Mouse (Mus musculus): ENCODE results near the gene Vgll4. TPM values are rescaled to one million over a fixed set of nuclear protein-coding genes. Genes with fewer than 3 reads are reported as not detected.
A peak's percentile ranks its signal among the peaks of the same experiment; 100 is the strongest.

Vgll4 gene
- polyA plus RNA-seq, 2 experiments: 70.1 to 103 TPM

DNA sequence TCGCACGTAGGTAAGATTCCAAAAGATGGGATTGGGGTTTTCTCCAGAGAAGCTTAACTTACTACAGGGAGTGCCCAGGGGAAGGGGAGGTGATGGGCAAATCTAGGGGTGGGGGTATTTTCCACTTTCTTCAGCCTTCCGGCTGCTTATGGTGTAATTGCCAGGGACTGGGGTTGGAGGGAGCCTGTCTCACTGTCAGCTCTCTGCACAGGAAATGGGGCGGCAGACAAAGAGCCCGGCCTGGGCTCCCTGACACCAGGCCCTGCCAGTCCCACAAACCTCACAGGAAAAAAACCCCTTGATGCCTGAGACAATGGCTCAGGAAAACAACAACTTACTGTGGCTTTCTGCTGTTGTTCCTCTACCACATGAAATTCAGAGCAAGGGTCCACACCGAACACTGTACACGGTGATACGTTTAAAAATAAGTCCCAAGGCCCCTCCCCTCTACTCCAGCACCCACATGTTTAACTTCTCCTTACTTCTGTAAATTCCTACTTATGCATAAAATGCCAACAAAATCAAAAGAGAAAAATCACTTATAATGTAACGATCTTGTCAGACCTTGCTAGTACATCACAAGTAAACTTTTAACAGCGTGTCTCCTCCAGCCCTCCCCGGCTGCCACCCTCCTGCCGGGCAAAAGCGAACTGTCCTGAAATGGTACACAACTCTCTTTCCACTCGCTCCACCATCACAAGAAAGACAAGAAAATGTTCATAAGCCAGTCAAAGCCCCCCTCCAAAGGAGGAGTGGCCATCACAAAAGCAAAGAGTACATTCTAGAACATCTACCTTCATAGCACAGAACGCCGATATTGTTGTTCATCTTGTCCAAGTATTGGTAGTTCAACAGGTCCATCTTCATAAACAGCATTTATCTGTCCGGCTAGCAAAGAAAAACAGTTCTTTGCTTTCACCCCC is 49.0 kb downstream of the Vgll4 start:
- no peaks in the 10 kb centered on the region for H3K9me3 ChIP-seq (ENCODE audit: control insufficient read depth, low read length)
- H3K9ac ChIP-seq (ENCODE audit: low read depth, low read length, severe bottlenecking): peak overlapping the region; percentile 81
- ATAC-seq (ENCODE audit: low FRiP score, low read depth): no peak
- H3K4me1 ChIP-seq (ENCODE audit: control insufficient read depth, insufficient read depth, low read length): peaks cover 38% of the 10 kb centered on the region
- peaks cover 4% of the 10 kb centered on the region for H3K36me3 ChIP-seq (ENCODE audit: control insufficient read depth, insufficient read depth, low read length)
- no peak for TF ChIP-seq POLR2A (IDR thresholded peaks at IDR 0.05; ENCODE audit: borderline replicate concordance, extremely low read depth, insufficient read depth, insufficient read length)
- peak overlapping the region; percentile 85 for H3K27ac ChIP-seq (replicated peaks; ENCODE audit: low read depth, low read length)
- peak overlapping the region; percentile 56 for H3K4me3 ChIP-seq (replicated peaks; ENCODE audit: low read length)
- DNase-seq (ENCODE audit: low spot score): peak; percentile 60
- H3K4me2 ChIP-seq (replicated peaks; ENCODE audit: low read depth, low read length, severe bottlenecking): peak overlapping the region; percentile 88
- 1% methylated on average over 17 of the region's 17 CpGs for WGBS
- H3K27me3 ChIP-seq (ENCODE audit: control insufficient read depth, insufficient read depth, low read length): no peaks in the 10 kb centered on the region

DNA sequence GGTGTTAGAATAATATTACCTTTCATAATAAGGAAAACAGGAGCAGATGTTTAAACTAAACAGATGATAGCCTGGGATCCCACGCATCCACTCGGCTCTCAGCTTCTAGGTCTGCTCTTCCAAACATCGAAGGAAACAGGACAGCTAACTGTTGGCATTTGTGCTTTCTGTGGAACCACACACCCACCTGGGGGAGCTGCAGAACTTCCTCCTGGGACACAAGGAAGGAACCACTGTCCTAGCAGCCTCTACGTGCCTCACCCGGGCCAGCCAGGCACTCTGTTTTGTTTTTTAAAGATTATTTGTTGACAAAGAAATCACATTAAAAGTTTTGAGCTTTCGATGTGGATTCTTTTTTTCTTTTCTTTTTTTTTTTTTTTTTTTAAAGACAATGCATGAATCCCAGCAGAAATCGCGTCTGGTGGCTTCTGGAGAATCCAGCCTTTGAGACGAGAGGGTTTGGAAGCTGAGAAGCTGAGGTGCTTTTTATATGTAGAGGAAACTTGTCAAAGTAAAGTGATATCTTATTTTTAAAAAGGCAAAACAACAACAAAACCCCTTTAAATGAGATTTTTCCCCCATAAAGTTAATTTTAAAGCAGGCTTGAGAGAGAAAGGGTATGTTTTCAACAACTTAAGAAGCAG is 50.0 kb downstream of the Vgll4 start:
- Histone ChIP-seq H3K9ac (ENCODE audit: low read depth, low read length, severe bottlenecking) (peak overlapping the region; percentile 81), H3K9me3 (ENCODE audit: control insufficient read depth, low read length) (no peaks in the 10 kb centered on the region), H3K4me3 (replicated peaks; ENCODE audit: low read length) (peak overlapping the region; percentile 56), H3K27me3 (ENCODE audit: control insufficient read depth, insufficient read depth, low read length) (no peaks in the 10 kb centered on the region), H3K27ac (replicated peaks; ENCODE audit: low read depth, low read length) (peak overlapping the region; percentile 85), H3K4me2 (replicated peaks; ENCODE audit: low read depth, low read length, severe bottlenecking) (peak overlapping the region; percentile 88), H3K4me1 (ENCODE audit: control insufficient read depth, insufficient read depth, low read length) (peaks cover 48% of the 10 kb centered on the region), H3K36me3 (ENCODE audit: control insufficient read depth, insufficient read depth, low read length) (peaks cover 4% of the 10 kb centered on the region)
- DNase-seq (ENCODE audit: low spot score) (no peak), ATAC-seq (ENCODE audit: low FRiP score, low read depth) (no peak)
- TF ChIP-seq POLR2A (IDR thresholded peaks at IDR 0.05; ENCODE audit: borderline replicate concordance, extremely low read depth, insufficient read depth, insufficient read length): no peak
- 6% methylated on average over 9 of the region's 9 CpGs for WGBS

DNA sequence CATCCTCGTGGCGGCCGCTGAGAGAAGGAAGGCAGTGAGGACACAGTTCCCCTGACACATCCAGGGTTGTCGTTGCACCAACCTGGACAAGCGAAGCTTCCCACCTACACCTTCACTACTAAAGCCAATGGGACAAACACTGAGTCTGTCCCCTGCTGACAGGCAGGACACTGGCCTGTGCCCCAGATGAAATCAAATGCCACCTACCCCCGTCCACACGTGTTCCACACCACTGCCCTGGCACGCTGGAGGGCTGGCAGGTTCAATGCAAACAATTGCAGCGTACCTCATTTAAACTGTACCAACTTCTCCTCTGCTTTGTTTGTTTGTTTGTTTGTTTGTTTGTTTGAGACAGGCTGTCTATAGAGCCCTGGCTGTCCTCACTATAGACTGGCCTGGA is 50.8 kb downstream of the Vgll4 start:
- ATAC-seq (ENCODE audit: low FRiP score, low read depth) (no peak), DNase-seq (ENCODE audit: low spot score) (no peak)
- Histone ChIP-seq H3K9me3 (ENCODE audit: control insufficient read depth, low read length) (no peaks in the 10 kb centered on the region), H3K9ac (ENCODE audit: low read depth, low read length, severe bottlenecking) (peak overlapping the region; percentile 81; the same call in 1 of the 2 replicates), H3K4me2 (replicated peaks; ENCODE audit: low read depth, low read length, severe bottlenecking) (peak overlapping the region; percentile 88), H3K27ac (replicated peaks; ENCODE audit: low read depth, low read length) (no peak overlapping the region; the same call in 1 of the 2 replicates), H3K27me3 (ENCODE audit: control insufficient read depth, insufficient read depth, low read length) (no peaks in the 10 kb centered on the region), H3K4me3 (replicated peaks; ENCODE audit: low read length) (peak overlapping the region; percentile 56), H3K4me1 (ENCODE audit: control insufficient read depth, insufficient read depth, low read length) (peaks cover 56% of the 10 kb centered on the region), H3K36me3 (ENCODE audit: control insufficient read depth, insufficient read depth, low read length) (peaks cover 4% of the 10 kb centered on the region)
- 76% methylated on average over 9 of the region's 9 CpGs for WGBS
- no peak for TF ChIP-seq POLR2A (IDR thresholded peaks at IDR 0.05; ENCODE audit: borderline replicate concordance, extremely low read depth, insufficient read depth, insufficient read length)

- TF ChIP-seq POLR2A (IDR thresholded peaks at IDR 0.05; ENCODE audit: borderline replicate concordance, extremely low read depth, insufficient read depth, insufficient read length): no peak
- Histone ChIP-seq H3K9ac (ENCODE audit: low read depth, low read length, severe bottlenecking) (peak overlapping the region; percentile 31), H3K4me2 (replicated peaks; ENCODE audit: low read depth, low read length, severe bottlenecking) (peak overlapping the region; percentile 88), H3K4me1 (ENCODE audit: control insufficient read depth, insufficient read depth, low read length) (peaks cover 66% of the 10 kb centered on the region), H3K27me3 (ENCODE audit: control insufficient read depth, insufficient read depth, low read length) (no peaks in the 10 kb centered on the region), H3K27ac (replicated peaks; ENCODE audit: low read depth, low read length) (peak overlapping the region; percentile 61; the same call in 1 of the 2 replicates), H3K9me3 (ENCODE audit: control insufficient read depth, low read length) (no peaks in the 10 kb centered on the region), H3K4me3 (replicated peaks; ENCODE audit: low read length) (peak overlapping the region; percentile 56), H3K36me3 (ENCODE audit: control insufficient read depth, insufficient read depth, low read length) (peaks cover 4% of the 10 kb centered on the region)
- WGBS: 35% methylated on average over 14 of the region's 14 CpGs
- DNase-seq (ENCODE audit: low spot score) (no peak), ATAC-seq (ENCODE audit: low FRiP score, low read depth) (no peak)
Observed at GRCm38 (mm10) chr6:114917770-114918635, 51.8 kb downstream of the Vgll4 start.

Measured in limb, embryonic 14.5 days (tissue).